Mouse (Mus musculus) MN1 (cell line): ENCODE data around the gene Kif2a.
"Not testable (repeated sequence)": the region's sequence is repeated elsewhere in the genome, so short reads cannot be mapped to it uniquely, and the experiment has no call there.

Source experiments
- DNase-seq: peaks from one replicate; pipeline ENCODE4 v3.0.0-alpha.2; 2016; ENCODE audit warnings: low spot score

Gene Kif2a

DNA sequence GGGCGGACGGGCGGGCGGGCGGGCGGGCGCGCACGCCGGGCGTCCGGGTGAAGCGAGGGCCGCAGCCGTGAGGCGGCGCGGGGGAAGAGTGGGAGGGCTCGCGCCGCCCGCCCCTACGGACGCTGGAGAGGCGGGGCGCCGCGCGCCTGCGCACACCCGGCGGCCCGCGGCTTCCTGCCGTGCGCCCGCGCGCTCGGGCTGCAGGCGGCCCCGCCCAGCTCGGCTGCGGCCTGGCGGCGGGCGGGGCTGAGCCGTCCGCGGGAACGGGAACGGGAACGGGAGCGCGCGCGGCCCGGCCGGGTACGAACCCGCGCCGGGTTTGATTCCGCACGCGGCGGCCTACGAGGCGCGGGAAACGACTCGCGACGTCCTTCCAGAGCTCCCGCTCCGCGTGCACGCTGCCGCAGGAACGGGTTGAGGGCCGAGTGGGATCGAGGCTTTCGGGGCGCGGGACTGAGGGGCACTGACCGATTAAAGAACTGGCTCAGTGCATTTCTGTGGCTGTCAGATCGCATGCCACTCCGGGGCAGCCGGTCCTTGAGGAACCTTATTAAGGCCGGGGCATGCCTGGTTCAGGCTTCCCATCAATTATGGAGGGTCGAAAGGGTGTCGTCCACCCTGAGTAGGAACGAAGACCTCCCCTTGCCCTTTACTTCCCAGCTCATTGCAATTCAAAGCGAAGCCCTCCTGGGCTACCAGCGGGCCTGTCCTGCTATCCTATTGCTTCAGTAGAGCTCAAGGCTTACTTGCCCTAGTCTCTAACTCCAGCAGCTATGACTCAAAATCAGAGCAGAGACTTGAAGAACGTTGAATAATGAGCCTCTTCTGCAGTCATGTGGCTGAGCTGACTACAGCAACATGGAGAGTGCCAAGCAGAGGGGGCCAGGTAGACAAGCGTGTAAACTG is 593 bp upstream of the Kif2a start:
- peak; percentile 94 for DNase-seq

DNA sequence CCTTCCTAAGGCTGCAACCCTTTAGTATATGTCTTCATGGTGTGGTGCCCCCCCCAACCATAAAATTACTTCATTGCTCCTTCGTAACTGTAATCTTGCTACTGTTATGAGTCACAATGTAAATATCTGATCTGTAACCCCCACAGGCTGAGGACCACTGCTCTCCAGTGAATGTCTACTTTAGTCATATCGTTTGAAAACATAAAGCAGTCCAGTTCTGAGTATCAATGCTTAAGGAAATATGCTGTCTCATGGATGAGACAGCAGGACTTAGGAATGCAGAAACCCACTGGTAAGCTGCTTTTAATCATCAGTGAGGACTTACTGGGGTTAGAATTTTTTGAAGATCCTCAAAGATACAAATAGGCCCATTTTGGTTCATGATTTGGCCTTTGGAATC is 2.5 kb downstream of the Kif2a start:
- DNase-seq = peak; percentile 10

DNA sequence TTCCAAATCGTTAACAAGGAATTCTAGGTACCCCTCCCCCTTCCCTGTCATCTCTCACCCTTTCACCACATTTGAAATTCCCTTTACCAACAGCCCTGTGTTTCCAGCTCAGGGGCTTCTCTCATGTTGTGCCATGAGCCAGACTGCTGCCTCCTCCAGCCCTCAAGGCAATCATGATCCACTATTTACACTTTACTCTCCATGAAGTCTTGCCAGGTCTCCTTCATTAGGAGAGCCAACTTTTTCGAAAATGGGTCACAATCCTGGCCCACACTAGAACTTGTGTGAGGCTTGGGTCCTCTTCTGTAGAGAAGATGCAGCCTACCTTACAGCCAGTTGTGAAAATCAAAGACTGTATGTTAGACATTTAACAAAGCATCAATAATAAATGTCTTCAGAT is 8.0 kb downstream of the Kif2a start:
- DNase-seq = no peak

DNA sequence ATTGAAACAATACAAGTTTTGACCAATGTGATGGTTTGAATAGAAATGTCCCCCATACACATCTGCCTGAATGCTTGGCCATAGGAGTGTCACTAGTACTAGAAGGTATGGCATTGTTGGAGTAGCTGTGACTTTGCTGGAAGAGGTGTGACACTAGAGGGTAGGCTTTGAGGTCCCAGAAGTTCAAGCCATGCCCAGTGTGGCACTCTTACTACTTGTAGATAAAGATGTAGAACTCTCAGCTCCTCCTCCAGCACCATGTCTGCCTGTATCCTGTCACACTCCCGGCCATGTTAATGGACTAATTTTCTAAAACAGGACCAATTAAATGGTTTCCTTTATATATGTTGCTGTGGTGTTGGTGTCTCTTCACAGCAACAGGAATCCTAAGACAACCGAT is 10.3 kb downstream of the Kif2a start:
- DNase-seq = no peak

DNA sequence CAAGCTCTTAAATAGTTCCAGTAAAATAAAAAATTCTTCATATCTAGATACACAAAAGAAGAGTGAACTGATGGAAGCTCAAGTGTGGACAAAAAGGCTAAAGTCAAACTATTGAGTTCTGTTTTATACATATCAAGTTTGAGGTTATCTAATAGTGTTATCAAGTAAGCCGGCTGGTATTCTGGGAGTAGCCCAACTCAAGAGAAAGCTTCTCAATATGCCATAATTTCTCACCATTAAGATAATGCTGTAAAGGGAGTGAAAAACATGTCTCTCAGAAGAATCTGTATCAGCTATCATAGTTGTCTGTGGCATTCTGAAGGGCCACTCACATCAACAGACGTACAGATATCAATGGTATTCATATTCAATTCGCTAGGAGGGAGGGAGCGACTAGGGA is 13.8 kb downstream of the Kif2a start:
- no peak for DNase-seq

DNA sequence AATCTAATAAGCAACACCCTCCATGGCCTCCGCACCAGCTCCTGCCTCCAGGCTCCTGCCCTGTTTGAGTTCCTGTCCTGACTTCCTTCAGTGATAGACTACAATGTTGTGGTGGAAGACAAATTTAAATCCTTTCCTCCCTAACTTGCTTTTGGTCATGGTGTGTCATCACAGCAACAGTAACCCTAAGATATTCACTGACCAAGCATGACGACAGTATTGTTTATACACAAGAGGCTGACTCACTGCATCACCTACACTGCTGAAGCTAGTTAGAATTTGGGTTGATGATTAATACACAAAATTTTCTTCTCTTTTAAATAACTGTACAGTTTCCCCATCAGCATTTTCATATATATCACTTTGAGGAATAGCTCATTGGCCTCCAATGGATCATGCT is 18.7 kb downstream of the Kif2a start:
- DNase-seq = no peak

DNA sequence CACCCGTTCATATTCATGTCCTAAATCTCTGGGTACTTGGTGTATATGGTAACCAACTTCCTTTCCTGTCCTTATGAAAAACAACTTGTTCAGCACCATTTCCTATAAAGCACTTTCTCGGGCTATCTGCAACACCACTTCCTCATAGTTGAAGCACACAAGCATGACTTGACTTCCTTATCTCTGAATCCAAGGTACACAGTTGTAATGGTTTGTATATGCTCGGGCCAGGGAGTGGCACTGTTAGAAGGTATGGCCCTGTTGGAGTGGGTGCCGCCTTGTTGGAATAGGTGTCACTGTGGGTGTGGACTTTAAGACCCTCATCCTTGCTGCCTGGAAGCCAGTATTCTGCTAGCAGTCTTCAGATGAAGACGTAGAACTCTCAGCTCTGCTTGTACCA is 23.3 kb downstream of the Kif2a start:
- no peak for DNase-seq

DNA sequence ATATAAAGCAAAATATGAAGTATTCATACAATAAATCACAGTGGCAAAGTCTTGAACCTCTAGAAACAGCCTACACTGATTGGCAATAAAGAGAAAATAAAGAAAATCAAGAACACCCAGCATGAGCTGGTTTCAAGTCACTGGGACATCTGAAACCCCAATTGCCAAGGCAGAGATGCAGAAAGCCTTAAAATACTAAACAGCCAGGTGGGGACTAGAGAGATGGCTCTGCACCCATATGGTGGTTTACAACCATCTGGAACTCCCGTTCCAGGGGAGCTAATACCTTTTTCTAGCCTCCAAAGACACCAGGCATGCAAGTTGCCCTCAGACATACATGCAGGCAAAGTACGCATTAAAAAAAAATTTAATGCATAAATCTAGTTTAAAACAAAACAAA is 23.9 kb downstream of the Kif2a start:
- DNase-seq = no peak

DNA sequence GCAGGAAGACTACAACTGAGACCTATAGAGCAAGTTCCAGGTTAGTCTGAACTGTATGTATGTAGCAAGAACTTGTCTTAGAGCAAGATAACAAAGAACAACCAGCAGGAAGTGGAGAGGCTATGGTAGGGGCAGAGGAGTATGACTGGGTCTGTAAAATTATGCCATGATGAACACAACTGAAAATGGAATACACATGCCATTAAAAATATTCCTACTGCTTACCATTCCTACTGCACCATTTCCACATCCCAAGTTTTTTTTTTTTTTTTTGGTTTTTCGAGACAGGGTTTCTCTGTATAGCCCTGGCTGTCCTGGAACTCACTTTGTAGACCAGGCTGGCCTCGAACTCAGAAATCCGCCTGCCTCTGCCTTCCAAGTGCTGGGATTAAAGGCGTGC is 24.4 kb downstream of the Kif2a start:
- DNase-seq = not testable (repeated sequence)

DNA sequence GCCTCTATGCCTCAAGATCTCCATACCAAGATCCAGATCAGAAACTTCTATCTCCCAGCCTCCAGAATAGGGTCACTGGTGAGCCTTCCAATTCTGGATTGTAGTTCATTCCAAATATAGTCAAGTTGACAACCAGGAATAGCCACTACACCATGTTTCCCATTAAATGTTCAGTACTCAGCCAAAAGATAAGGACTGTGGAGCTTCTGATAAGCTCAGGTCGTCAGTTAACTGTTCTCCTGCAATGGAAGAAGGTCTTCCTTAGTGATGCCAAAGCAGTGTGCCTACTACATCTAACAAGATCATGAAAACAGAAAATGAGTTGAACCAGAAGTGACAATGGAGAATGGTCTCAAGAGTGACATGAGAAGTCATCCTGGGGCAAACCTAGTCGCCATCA is 25.0 kb downstream of the Kif2a start:
- no peak for DNase-seq

DNA sequence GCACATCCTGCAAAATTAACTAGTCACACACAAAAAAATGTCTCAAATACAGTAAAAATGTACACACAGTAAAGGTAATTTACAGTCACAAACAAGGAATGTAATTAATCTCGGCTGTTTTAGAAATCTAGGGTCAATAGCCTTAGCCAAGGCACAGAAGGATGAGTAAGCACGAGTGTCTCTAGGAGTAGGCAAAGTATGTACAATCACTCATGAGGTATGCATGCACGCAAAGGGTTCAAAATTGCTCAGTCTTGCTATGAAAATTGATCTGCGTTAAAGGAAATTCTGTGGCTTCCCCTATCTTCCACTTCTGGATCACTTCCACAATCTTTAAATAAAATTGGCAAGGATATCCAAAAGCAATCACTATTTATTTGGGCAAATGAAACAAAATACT is 60.4 kb downstream of the Kif2a start:
- no peak for DNase-seq

DNA sequence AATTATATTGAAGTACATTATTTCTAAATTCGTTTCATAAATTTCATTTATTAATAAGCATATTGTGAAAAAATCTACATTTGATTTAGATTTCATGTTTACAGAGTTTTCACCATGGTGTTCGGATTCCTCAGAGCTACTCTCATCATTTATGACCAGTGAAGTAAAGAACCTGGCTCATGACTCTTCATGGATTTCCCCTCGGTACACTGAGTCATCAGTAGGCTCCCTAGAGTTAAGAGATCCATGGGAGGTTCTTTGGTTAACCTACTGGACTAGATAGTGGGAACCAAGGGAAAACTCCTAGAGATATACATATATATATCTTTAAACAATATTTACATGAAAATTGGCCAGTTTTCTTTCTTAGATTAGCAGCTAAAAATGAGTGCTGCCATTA is 61.4 kb downstream of the Kif2a start:
- DNase-seq = no peak

DNA sequence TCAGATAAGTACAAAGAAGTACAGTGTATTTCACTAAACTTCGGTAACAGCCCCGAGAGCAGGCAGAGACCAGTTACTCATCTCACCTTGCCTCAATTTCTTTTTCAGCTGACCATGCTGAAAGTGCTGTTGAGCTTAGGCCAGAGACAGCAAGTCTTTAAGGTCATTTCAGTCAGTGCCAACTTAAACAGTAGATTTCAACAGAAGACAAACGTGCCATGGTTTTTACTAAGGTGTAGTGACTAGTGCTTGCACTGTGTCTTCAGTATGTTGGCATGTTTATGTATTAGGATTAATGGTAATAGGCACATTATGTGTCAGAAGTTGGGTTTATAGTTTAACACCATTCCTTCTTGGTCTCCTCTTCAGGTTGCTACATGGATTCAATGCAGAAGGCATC is 63.6 kb downstream of the Kif2a start:
- no peak for DNase-seq

DNA sequence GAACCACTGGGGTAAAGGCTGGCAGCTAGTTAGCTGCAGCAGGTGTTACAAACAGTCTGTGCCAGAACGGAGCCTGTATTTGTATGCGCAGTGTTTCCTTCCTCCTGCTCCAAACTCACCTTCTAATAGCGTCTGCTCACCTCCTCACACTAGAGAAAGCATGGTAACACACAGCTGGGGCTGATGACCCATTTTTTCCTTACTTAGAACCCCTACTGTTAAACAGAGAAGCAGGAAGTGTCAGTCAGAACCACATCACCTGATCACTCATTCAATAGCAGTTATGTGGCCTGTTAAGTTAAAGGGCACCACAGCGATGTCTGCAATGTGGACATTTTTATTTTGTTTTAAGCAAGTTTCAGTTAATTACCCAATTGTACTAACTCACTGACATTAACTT is 64.4 kb downstream of the Kif2a start:
- DNase-seq = no peak

DNA sequence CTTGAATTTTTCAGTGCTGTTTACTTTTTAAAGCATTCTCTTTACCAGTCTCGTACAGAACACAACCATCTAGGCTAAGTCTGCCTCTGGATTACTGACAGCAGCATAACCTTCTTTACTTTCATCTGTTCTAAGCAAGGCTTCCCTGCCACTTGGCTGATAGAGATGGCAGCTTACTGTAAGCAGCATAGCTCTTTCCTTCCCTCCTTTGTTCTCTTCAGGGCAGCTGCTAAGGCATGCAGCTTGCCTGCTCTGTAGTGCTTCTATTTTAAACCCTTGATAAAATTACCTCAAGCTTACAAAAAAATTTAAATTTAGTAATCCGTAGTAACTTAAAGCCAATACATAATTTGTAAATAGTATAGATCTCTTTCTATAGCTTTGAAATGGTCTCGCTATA is 67.0 kb downstream of the Kif2a start:
- no peak for DNase-seq

DNA sequence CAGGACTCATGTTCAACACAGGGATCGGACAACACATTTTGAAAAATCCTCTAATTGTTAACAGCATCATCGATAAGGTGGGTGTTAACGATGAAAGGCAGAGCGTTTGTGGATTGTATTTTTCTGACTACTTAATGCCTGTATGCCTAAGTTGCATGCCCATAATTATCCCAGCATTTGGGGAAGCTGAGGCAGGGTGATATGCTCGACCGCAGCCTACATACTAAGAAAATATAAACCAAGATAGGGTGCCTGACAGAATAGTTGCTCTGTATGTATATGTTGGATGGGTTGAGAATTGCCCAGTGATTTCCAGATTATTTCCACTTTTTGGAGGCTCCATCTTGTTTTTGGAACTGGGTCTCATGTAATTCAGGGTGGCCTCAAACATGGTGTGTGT is 74.3 kb downstream of the Kif2a start:
- no peak for DNase-seq

DNA sequence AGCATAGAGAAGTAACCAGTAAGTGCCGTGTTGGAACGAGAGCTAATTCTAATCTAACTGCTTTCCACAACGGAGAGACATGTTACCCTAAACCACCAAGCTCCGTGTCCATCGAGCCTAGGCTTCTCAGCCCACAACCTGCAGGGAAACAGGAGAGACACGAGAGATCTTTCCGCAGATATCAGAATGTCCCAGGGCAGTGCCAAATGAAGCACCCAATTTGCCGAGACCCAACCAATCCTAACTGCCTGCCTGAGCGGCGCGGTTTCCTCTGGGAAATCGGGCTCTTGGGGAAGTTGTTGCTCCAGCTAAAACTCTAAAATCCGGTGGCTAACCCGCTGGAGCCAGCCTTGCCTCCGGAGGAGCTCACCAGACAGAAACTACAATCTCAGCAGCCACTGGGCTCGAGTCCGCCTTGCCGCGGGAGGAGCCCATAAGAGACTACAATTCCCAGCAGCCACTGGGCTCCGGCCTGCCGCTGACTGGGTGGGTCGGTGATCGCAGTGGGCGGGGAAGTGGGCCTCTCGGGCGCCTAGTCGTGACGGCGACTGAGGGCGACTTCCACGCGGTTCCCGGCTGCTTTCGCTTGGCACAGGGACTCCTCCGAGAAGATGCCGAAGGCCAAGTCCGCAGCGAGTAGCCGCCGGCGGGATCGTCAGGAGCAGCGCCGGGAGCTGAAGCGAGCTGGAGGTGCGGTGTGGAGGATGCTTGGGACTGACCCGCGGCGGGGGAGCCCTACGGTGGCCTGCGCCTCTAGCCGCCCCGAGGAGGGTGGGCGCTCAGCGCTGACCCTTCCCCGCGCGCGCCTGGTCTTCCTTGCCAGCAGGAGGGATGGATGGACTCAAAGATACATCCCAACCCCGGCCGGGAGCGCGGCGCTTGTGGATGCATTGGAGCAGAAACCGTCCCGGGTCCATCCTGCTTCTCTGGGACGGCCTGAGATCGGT is 75.1 kb downstream of the Kif2a start, which contains the start of gene Dimt1:
Gene Dimt1, plus strand, starts transcription at position 534 of the 947 bp plus-strand sequence.
- DNase-seq = peak; percentile 97

DNA sequence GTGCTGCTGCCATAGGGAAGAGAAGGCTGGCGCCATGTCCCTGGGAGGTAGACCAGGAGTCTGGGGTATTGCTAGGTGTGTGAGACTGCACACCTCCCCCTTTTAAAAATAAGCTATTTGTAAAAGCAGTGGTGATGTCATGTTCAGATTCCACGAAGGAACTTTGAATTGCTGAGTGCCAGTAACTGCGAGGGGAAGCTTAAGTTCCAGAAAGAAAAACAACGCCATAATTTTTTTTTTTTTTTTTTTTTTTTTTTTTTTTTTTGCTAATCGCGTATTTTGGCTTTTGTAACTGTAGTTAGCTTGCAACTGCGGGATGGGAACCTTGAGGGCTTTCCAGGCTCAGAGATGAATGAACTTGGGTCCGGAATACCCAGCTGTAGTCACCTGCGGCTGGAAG is 76.4 kb downstream of the Kif2a start:
- DNase-seq = no peak

DNA sequence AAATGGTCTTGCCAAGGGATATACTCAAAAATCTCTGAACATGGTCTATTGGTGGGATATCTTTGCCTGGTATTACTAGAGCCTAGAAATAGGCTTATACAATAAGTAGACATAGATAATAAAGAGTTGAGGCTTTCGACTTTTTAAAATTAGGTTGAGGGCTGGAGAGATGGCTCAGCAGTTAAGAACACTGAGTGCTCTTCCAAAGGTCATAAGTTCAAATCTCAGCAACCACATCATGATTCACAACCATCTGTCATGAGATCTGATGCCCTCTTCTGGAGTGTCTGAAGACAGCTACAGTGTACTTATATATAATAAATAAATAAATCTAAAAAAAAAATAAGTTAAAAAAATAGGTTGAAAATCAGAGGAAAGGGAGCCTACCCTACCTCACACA is 79.2 kb downstream of the Kif2a start:
- no peak for DNase-seq

DNA sequence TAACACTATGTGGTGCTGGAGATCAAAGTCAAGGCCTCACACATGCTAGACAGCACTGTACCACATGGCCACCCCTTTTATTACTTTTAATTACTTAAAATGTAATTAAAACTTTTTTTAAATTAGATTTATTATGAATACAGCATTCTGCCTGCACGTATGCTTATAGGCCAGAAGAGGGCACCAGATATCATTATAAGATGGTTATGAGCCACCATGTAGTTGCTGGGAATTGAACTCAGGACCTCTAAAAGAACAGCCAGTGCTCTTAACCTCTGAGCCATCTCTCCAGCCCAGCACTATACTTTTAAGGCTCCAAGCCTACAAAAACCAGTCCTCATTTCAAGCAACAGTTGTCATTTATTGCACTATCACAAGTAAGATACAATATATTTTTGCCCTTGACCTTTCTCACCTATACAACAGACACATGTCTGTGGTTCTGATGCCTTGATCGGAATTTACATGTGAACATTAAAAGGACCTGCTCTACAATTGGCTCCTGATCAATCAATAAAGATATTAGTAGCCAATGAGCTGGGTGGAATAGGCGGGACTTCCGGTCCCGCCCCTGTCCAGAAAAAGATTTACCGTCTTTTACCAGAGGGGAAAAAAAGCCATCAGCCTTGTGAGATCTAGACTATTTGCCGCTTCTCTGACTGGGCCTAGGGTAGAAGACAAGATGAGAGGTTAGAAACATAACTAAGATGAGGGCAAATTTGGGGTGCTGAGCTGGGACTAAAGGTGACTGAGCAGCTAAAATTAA is 80.5 kb downstream of the Kif2a start:
- DNase-seq = no peak

DNA sequence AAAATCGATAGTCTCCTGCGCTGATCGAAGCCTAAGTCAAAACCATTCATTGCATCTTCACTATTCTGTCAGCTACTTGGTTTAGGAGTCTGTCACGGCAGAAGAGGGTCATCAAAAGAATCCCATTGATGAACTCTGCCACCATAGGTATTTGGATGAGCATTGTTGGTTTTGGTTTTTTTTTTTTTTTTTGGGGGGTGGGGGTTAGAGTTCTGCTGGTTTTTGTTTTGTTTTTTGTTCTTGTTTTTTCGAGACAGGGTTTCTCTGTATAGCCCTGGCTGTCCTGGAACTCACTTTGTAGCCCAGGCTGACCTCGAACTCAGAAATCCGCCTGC is 84.8 kb downstream of the Kif2a start:
- no peak for DNase-seq
